Mouse (Mus musculus) liver, embryonic 14.5 days (tissue): Measurements from ENCODE around the gene Cdca7l.

ENCODE experiments used
- CTCF ChIP-seq: IDR thresholded peaks from 2 replicates; pipeline ENCODE4 v1.5.1; 2016; ENCODE audit warnings: antibody characterized with exemption, low read depth, control low read depth
- EP300 ChIP-seq: IDR thresholded peaks from 2 replicates; pipeline ENCODE4 v1.6.1; 2016; ENCODE audit warnings: antibody characterized with exemption, low read depth

DNA sequence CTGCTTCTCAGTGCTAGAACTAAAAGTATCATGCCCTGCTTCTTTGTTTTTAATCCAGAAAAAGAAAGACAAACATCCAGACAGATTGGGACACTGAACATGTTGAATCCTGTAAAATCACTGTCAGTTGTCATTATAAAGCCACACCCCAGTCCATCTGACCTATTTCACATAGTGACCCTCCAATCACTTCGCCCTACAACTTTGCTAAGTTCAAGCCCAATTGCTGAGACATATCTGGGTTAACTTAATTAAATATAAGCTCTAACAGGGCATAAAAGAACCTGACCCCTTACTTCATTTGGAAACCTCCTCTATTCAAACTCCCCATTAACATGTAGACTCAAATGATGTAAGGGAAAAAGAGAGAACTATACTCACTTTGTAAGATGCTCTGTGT is 107.3 kb downstream of the Cdca7l start:
- TF ChIP-seq CTCF (no peak), EP300 (no peak)
